Mouse (Mus musculus): Measurements from ENCODE around the gene Cpeb3. TPM values are rescaled to one million over a fixed set of nuclear protein-coding genes. Genes with fewer than 3 reads are reported as not detected.
"Not testable (repeated sequence)": the region's sequence is repeated elsewhere in the genome, so short reads cannot be mapped to it uniquely, and the experiment has no call there.

The Cpeb3 gene
- polyA plus RNA-seq, 2 experiments from 2014 or later, result not detected

DNA sequence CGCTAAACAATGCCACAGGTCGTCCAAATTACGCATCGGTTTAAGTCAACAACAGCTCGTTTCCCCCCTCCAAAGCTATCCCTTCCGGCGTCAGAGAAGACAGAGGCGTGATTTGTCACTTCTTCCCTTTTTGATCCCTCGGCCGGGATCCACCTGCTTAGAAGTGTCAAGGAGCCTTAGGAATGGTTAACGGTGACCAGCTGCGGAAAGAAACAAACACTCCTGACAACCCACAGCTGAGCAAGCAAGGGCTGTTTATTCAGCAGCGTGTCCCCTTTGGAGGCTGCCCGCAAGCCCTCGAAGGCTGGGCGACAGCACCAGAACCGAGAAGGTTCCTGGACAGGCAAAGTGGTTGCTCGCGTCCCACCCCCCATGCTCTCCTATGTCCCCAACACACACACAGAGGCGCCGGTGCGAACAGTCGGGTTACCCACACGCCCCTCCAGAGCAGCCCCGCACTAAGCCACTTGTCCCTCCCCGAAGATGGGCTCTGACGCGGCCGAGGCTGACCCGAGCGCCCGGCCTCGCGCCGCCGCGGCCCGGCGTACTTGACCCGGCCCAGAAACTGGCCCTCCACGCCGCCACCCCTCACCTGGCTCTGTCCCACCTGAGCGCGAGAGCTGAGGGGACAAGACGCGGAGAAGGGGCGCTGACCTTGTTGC, 1.6 kb downstream of the Cpeb3 start:
- ATAC-seq, result peak; percentile 45

DNA sequence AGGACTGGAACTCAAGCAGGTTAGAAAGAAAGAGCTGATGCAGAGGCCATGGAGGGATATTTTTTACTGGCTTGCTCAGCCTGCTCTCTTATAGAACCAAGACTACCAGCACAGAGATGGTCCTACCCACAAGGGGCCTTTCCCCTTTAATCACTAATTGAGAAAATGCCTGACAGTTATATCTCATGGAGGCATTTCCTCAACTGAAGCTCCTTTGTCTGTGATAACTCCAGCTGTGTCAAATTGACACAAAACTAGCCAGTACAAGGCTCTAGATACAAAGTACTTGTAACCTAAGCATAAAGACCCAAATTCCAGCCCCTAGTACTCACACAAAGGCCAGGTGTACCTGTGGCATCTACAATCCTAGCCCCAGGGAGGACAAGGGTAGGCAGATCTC, 3.2 kb downstream of the Cpeb3 start:
- not testable (repeated sequence) for ATAC-seq

DNA sequence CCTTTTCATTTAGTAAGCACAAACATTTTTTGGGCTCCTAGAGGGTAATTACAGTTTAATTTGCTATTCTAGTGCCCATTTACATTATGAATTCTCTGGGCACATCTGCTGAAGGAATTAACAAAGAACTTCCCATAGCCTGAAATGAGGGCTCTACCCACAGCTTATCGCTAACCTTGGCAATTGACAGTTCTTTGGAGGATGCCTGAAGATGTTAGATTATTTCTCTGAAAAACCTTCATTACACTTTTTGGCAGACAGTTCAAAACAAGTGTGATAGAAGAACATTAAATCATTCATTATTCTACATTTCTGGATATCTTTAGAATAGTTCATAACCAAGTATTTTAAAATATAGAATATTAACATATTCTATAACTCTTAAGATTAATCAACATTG, 5.0 kb downstream of the Cpeb3 start:
- ATAC-seq, result no peak

DNA sequence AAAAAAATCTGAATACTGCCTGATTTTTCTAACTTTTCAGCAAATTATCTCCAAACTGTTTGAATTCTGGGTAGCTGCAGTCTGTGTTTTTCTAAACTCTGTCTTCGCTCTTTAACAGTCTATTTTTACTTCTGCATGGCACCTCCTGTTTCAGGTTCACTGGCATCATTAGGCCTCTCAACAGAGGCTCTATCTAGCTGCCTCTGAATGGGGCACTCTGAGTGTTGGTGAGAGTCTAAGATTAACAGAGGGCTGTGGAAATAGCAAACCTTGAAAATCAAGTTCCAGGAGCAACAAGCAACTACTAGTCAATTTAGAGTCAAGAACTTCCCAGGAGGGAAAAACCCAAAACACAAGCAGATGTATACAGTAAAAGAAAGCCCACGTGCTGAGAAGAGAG, 8.5 kb downstream of the Cpeb3 start:
- no peak for ATAC-seq

DNA sequence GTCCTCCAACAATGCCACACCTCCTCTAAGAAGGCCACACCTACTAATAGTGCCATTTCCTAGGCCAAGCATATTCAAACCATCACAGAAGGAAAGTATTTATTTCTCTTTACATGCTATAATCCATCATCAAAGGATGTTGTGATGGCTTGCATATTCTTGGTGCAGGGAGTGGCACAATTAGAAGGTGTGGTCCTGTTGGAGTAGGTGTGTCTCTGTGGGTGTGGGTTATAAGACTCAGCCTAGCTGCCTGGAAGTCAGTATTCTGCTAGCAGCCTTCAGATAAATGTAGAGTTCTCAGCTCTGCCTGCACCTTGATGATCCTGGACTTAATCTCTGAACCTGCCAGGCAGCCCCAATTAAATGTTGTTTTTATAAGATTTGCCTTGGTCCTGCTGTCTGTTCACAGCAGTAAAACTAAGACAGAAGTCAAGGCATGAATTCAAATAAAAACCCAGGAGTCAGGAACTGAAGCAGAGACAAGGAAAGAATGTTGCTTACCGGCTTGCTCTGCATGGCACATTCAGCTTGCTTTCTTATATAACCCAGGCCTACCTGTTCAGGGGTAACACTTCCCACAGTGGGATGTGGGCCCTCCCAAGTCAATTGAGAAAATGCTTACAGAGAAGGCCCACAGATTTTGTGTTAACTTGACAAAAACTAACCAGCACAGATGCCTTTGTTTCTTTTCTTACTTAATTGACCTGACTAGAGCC, 10.1 kb downstream of the Cpeb3 start:
- ATAC-seq, result no peak

DNA sequence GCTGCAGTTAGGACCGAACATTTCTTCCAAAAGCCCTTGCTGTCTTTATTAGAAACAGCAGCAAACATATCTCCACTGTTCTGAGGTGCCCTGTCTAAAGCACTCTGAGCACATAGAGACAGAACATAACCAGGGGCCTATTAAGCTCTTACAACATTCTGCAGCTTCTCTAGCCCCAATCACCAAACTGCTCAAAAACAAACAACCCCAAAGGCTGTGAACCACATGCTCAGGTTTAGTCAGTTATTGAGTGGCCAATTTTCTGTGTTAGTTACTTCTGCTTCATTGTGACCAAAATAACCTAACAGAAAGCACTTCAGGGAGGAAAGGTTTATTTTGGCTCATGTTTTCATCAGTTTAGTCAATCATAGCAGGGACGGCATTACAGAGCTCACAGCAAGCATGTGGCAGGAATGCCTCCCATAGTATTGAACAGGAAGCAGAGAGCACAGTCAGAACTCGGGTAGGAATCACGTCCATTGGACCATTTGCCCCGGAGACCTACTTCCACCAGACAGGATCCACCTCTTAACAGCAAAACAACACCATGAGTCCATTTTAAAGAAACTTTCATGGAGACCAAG, 15.8 kb downstream of the Cpeb3 start:
- ATAC-seq, result no peak

DNA sequence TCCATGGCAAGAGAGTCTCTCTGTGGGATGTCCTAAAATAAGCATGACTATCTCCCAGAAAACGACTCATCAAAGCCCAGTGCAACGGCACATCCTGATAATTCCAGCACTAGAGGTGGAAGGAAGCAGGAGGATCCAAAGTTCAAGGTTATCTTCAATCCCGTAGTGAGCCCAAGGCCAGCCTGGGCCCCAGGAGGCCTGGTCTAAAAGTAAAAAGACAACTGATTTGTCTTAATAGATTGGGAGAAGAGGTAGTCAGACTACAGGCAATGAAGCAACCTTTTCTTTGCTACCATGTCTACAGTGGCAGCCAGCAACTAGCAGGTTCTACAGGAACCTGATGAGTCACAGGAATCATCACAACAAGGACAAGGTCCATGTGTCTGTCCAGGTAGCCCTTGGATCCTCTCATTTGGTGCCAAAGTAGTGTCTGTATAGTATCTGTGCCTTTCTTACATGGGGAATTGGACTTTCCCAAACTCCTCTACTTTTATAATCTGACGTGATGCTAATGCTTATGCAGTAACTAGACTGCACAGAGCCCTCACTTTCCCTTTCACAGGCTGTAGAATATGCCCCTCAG, 19.9 kb downstream of the Cpeb3 start:
- ATAC-seq, result no peak

DNA sequence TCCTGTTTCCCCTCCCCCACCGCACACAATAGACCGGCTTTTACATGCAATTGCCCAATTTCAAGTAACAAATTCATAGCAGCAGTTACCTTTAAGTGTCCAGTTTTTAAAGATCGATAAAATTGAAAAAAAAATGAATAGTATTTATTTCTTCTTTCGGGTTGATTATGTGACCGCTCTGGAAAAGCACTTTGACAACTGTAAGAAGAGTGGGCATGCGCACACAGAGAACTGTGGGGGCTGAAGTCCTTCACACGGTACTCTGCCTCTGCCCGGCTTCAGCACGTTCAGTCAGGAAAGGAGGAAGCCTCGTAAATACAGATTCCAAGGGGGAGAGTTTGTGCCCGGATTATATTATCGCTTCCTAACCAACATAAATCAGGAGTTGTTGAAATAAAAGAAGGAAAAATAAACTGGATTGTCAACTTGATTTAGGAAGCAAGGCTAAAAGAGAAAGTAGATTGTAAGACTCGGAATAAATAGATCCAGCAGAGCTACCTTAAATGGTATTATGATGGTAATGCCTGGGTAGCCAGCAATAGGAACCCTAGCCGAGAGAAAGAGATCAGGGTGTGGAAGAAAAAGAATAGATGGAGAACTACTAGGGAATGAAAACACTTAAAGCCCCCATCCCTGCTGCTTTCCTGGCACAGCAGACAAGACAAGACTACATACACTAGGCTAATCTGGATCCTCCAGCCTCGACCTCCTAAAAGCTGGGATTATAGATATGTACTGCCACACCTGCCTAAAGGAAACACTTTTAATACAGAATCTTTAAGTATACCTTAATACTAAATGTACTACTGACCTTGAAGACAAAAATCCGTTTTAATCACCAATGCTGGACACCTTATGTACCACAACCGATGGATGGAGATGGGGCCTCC, 30.3 kb downstream of the Cpeb3 start:
- no peak for ATAC-seq

DNA sequence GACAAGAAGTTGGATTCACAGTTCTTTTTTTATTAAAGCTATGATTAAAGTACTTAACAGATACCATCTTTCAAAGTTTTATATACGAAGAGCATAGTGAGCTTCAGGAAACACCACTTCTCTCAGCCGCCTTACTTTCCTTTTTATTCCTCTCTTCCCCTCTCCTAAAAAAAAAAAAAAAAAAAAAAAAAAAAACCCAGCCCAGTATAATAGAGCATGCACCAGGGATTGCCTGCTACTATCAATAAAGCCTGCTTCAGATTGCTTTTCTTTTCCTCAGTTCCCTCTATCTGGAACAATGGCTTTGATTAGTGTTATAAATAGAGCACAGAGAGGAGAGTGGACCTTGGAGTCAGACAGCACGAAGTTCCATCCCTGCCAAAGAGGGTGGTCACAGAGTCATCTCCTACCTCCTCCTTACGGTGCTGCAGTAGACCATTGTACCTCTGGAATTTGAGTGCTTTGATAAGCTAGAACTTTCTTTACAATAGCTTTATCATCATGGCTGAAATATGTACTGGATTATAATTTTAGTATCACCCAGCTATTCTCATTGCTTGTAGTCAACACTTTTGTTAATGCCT, 31.4 kb downstream of the Cpeb3 start:
- ATAC-seq, result no peak

DNA sequence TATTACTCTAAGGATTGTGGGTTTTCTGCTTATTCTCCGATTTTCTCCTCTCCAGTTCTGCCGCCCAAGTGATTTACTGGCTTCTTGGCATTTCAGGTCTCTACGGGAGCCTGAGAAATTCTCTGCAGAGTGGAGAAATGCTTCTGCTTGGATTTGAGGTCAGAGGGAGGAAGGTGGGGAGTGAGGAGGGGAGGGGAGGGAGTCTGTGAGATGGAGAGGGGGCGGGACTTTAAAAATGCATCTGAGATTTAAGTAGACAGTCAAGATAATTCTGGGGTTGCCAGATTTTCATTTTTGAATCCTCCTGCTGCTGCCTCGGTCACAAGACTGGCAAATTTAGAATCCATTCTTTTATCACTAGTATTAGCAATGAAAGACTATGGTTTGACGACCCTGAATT, 32.5 kb downstream of the Cpeb3 start:
- ATAC-seq, result no peak

DNA sequence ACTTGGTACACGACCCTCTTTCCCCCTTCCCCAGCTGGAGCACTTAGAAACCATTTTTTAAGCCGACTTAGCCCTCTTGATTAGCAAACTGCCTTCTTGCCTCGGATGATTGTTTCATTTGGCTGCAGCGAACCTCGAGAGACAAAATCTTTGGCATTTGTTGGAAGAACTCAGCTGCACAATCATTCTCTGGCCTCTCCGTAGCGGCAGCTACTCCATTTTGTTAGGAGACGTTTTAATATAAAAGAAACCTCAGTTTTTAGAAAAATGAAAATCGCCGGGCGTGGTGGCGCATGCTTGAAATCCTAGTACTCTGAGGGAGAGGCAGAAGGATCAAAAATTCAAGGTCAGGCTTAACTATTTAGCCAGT, 33.0 kb downstream of the Cpeb3 start:
- no peak for ATAC-seq

DNA sequence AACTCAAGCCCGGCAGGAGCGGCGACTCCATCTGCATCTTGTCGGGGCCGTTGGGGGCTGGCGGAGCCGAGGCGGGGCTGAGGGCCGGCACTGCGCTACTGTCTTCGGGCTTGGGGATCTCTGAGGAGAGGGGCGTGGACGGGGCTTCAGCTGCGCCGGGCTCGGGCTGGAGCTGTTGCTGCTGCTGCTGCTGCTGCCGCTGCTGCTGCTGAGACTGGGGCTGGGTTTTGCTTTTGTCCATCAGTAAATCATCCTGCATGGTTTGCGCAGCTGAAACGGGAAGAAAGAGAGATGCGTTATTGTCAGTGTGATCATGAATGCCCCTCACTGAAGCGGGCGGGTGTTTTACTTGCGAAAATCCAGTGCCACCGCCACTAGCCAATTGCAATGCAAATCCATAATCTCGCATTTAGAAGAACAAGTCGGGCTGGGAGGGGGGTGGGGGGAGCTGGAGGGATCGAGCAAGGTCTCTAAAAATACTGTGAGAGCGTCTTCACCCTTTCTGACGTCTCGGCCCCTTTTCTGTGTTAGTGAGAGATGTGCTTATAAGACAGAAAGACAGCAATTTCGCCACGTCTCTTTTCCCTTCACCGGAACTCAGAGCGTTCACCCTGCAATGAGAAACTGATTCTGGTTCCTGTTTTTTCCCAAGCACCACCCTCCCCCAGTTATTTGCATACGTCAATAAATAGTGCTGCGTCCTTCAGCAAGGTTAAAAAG, 33.5 kb downstream of the Cpeb3 start:
- peak; percentile 47 for ATAC-seq

DNA sequence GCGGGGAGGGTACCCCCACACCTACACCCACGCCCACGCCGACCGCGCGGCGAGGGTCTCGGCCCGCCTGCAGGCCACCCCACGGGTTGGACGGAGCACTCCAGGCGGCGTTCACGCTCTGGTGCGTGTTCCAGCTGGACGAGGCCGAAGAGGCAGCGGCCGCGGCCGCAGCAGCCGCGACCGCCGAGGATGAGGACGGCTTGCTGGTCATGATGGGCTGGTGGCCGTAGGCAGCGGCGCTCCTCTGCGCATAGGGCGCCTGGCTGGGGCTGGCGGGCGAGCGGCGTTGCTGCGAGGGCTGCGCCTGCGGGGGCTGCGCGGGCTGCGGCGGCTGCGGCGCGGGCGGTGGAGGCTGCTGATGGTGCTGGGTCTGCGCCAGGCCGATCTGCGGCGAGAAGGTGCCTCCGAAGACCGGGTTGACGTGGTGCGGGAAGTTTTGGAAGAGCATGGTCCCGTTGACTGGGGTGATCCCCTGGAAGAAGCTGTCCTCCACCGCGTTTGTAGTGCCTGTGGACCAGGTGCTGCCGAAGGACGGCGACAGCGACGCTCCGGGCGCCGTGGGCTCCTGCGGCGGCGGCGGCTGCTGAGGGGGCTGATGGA, 34.2 kb downstream of the Cpeb3 start:
- ATAC-seq, result peak; percentile 29

DNA sequence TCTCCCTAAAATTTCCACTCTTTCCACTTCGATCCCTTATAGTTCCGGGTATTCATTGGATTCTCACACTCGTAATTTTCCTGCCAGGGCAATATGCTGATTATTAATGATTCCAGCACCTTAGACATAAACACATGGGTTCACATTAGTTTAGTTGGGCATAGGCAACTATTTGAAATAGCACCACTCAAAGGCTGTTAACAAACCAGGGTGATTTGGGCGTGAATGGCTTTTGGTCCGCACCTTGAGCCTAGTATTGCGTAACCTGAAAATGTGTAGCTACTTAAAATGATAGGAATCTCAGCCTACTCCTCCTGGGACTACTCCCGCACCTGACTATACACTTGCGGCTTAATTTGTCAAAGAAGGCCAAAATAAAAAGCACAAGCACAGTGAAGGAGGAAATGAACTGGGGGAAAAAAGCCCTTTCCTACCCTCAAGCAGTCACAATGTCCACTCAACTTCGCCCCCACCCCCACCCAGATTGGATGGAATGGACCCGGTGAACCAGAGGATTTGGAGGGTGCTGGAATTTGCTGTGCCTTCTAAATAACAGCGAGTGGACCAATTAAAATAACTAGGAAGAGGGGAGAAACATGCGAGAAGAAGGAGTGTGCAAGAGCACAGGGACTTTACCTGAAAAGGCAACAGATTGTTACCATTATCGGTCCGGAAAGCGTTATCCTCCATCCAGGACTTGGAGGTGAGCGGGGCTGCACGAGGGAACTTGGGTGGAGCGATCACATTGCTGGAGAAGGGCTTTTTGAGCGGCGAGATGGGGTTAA, 34.9 kb downstream of the Cpeb3 start:
- no peak for ATAC-seq

DNA sequence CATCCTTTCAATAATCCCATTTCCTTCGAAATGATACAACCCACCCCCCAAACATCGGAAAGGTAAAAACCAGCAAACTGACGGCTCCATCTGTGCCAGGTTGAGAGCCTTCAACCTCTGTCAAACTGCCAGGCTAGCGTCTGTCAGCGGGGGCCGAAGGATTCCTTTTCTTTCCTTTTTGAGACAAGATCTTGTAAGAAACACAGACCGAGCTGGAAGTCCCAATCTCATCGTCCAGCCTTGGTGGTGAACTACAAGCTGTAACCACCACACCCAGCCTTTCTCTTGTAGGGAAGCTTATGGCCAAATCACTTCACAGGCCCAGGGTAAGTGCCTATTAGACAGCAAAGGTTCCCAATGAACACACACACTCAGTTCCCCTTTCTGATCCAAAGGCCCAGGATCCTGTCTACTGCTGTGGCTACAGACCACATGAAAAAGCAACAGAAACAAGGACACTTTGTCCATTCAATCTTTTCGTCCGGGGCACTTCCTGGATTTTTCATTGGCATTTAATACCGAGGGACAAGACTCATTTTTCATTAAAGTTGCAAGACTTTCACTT, 35.8 kb downstream of the Cpeb3 start:
- no peak for ATAC-seq

DNA sequence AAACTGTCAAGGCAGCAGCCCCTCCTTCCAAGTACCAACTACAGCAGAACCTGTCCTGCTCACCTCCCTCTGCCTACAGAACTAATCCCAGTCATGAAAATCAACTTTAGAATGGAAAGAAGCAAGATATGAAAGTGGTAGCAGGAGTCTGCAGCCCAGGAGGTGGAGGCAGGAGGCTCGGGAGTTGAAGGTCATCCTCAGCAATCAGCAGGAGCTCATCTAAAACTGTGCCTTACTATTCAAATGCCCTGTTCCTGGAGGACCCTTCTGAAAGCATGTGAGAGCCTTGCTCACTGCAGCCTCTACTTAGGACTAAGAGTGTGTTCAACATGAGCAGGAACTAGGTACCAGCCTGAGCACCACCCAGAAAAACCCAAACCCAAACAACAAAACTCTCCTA, 36.3 kb downstream of the Cpeb3 start:
- ATAC-seq, result no peak

DNA sequence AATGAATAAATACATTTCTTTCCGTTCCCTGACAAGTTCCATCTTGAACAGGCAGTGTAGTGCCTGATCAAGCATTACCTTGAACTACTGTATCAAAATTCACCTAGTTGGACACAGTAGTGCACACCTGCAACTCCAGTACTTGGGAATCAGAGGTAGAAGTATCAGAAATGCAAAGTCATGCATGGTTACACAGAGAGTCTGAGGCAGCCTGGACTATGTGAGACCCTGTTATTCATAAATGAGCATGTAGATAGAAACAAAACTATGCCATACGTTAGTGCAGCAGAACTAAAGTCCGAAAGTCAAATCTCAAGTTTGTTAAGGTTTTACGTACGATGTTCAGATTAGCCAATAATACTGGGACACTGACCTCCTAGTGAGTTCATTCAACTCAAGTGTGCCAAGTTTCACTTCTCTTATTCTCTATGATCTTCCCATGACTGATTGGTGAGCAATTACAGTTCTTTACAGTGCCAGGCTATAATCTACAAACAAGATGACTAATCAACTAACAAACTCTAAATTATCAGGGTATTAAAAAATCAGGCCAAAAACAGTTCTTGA, 51.5 kb downstream of the Cpeb3 start:
- ATAC-seq, result no peak

DNA sequence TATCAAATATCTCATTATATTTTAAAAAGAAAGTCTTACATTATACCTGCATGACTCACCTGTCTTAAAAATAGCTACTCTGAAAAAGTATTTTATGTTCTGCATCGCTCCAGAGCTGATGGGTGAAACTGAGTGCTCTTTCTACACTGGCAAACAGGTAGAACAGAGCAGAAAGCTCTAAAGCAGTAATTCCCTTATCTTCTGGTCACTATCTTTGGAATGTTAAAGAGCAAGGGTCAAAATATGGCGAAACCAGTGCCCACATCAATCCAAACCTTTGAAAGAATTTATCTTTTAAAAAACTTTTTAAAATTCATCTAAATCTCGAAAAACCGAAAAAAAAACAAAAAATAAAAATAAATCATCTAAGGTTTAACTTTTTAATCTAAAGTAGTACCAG, 52.4 kb downstream of the Cpeb3 start:
- ATAC-seq, result no peak

DNA sequence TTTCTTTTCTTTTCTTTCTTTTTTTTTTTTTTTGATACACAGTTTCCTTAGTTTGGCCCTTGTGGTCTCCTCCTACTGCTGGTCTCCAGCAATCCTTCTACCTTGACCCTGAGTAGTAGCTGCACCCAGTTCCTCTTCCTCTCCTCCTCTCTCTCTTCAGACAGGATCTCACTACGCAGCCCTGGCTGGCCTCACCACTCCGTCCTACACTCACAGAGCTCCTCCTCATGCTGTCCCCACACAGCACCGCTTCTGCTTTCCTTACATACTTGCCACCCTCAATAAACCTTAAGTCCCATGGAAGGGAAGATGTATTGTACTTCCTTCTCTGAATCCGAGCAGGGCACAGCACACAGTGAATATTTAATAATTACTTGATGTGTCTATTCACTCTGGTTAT, 61.3 kb downstream of the Cpeb3 start:
- ATAC-seq, result no peak

DNA sequence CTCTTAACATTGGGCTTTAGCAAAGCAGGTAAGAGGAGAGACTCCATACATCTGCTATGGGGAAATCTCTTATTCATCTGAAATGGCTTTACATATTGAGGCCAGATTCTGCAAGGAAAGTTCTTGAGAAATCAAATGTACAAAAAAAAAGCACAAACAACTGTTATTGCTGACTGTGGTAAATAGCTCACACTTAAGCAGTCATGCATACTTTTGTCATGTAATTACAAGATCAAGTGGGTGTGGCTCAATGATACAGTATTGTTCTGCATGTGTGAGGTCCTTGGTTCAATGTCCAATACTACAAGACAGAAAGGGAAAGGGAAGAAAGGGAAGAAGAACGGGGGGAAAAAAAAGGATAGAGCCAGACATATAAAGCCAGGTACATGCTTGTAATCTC, 62.6 kb downstream of the Cpeb3 start:
- ATAC-seq, result no peak

Measured in CD4-positive, CD25-positive, alpha-beta regulatory T cell, adult 4 months (primary cell).